Mouse (Mus musculus) CH12.LX (cell line): Measurements from ENCODE around the gene Znhit1.

Experiments used
- CHD2 ChIP-seq: IDR thresholded peaks from 2 replicates; pipeline ENCODE4 v1.6.1; 2011; ENCODE audit warnings: low read length, improper control_type of control experiment
- CTCF ChIP-seq, 2 experiments: IDR thresholded peaks in 1 of 2; conservative IDR thresholded peaks in 1 of 2; 2 replicates each; pipeline ENCODE4 v1.5.1; 2011 to 2012; ENCODE audit warnings: low read depth in 2 of 2, low read length in 2 of 2, improper control_type of control experiment in 1 of 2, inconsistent platforms in 1 of 2, mild to moderate bottlenecking in 1 of 2, moderate library complexity in 1 of 2
- EP300 ChIP-seq: IDR thresholded peaks from 2 replicates; pipeline ENCODE4 v1.6.1; 2011; ENCODE audit warnings: low read length, improper control_type of control experiment
- GABPA ChIP-seq: IDR thresholded peaks from 2 replicates; pipeline ENCODE4 v1.6.1; 2012; ENCODE audit warnings: low read depth, low read length, improper control_type of control experiment, inconsistent platforms; ENCODE audit not compliant: insufficient replicate concordance
- MAFK ChIP-seq: IDR thresholded peaks from 2 replicates; pipeline ENCODE4 v1.6.1; 2011; ENCODE audit warnings: low read length, improper control_type of control experiment; ENCODE audit not compliant: insufficient replicate concordance
- MAX ChIP-seq: IDR thresholded peaks from 2 replicates; pipeline ENCODE4 v1.6.1; 2011; ENCODE audit warnings: low read length, improper control_type of control experiment
- MXI1 ChIP-seq: IDR thresholded peaks from 2 replicates; pipeline ENCODE4 v1.6.1; 2011; ENCODE audit warnings: mild to moderate bottlenecking, low read depth, low read length, improper control_type of control experiment
- POLR2A ChIP-seq: IDR thresholded peaks from 2 replicates; pipeline ENCODE4 v1.6.1; 2011; ENCODE audit warnings: low read depth, mild to moderate bottlenecking, improper control_type of control experiment, low read length
- POLR2AphosphoS2 ChIP-seq: IDR thresholded peaks from 2 replicates; pipeline ENCODE4 v1.6.1; 2011; ENCODE audit warnings: low read depth, low read length, improper control_type of control experiment
- TCF12 ChIP-seq: IDR thresholded peaks from 2 replicates; pipeline ENCODE4 v1.6.1; 2014; ENCODE audit warnings: low read depth, mild to moderate bottlenecking, inconsistent platforms, low read length, improper control_type of control experiment
- UBTF ChIP-seq: IDR thresholded peaks from 2 replicates; pipeline ENCODE4 v1.6.1; 2012; ENCODE audit warnings: low read depth, mild to moderate bottlenecking, inconsistent platforms, low read length, improper control_type of control experiment, moderate library complexity
- ZC3H11A ChIP-seq: IDR thresholded peaks from 2 replicates; pipeline ENCODE4 v1.6.1; 2012; ENCODE audit warnings: low read depth, mild to moderate bottlenecking, inconsistent platforms, low read length, improper control_type of control experiment

GRCm38 (mm10) chr5:137026092-137026491, 38.3 kb upstream of the Znhit1 start, which contains the start of gene Vgf:
- no peak for TF ChIP-seq POLR2AphosphoS2
- no peak for TF ChIP-seq CTCF (conservative IDR thresholded peaks at IDR 0.05 in 1 of 2, IDR thresholded peaks at IDR 0.05 in 1 of 2; ENCODE audit: low read depth in 2 of 2, low read length in 2 of 2)
- no peak for TF ChIP-seq EP300
- no peak for TF ChIP-seq GABPA
- no peak for TF ChIP-seq MAFK
- no peak for TF ChIP-seq POLR2A
- TF ChIP-seq ZC3H11A = no peak
- TF ChIP-seq TCF12 = no peak
- TF ChIP-seq UBTF = no peak
- no peak for TF ChIP-seq MAX
- TF ChIP-seq MXI1 = no peak
- no peak for TF ChIP-seq CHD2
